Mouse (Mus musculus) brain, adult 10 weeks (tissue): ENCODE measurements around the gene Tnfrsf13c. TPM values are rescaled to one million over a fixed set of nuclear protein-coding genes. Genes with fewer than 3 reads are reported as not detected.

ENCODE experiments used
- polyA plus RNA-seq: library from polyadenylated mRNA; stranded (reverse); fragments of 350-450 nt; fragmentation: Illumina TruSeq; extraction: RNeasy Lipid Tissue Mini Kit (QIAGEN cat#74804); gene quantifications from one replicate; pipeline ENCODE4 v1.2.3, GENCODE M21; 2015; ENCODE audit warnings: low read depth, low replicate concordance

The Tnfrsf13c gene
- polyA plus RNA-seq, result 0.34 TPM

DNA sequence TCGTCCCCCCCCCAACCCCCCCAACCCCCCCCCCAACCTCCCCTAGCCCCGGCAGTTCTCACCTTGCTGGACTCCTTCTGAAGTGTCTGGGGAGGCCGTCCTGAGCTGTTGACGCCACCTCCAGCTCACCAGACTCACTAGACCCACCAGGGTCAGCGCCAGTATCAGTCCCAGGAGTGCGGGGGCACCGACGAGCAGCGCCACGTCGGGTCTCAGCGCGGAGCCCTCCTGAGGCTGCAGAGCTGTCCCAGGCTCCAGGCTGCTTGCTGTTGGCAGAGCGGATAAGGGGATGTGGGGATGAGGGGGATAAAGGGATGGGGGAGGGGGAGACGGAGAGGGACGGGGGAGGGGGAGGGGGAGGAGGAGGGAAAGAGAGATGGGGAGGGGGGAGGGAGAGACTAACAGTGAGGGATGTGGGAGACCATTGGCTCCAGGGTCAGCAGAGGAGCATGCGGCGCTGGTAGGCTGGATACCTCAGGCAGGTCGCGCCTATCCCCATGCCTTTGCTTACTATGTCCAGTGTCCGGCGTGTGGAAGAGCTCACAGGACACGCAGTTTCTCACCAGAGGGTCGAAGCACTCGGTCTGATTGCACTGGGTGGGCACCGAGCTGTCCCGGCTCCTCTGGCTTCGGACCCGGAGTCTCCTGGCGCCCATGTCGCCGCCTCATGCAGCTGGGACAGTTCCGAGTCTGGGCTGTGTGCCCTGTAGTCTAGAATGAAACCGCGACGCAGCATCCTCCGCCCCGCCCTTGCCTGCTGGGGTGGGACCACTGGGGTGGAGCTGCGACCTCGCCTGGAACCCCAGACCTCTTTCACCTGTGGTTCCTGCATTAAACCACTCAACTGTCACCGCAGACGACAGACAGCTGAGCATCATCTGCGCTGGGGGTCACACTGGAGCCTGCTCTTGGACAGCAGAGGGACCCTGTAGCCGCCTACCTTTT, at the start of gene Tnfrsf13c:
Tnfrsf13c (minus strand) TSS at position 713 of the 945 bp plus-strand sequence.

DNA sequence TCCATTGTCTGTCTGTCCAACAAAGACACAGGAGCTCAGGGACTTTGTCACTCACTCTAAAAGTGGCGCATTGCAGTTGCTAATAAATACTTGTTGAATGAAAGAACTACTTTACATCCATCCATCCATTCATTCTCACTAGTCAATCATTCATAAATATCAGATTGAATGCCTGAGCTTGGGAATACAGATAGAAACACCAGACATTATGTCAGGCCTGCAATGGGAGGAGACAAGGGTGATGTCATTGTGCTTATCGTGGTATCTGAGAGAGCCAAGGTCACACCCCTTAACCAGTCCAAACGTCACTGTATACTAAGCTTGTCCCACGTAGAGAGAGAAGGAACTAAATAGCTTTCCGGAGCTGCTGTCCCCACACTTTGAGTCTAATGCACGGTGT, 27.9 kb upstream of the Tnfrsf13c start, which contains the start of gene 1500009C09Rik:
1500009C09Rik (plus strand) TSS at position 301 of the 400 bp plus-strand sequence.

DNA sequence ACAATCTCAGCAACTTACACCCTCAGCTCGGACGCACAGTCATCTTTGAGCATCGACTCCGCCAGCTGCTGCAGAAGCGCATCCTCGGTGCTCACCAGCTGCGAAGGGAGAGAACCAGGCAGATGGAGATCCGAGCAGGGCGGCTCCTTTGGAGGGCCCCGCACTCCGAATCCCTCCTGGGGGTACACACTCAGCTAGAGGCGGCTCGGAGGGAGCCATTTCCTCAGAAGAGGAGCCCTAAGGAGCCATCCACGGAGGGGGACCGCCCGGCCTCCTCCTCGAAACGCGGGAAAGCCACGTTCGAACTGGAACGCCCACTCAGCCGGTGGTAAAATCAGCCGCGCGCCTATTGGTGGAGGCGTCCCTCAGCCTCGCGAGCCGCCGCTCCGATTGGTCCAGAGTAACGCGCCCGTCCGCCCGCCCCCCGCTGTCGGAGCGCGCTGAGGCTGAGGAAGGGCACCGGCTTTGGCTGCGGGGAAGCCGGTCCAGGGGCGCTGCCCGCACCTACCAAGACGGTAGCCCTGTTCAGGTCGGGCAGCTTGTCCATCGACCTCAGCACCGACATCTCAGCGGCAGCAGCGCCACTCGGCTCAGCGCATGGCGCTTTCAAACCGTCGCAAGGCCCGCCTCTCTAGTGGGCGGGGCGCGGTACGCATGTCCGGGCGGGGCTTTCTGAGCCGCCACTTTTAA, 20.1 kb upstream of the Tnfrsf13c start, which contains the start of gene Cenpm:
Cenpm (minus strand) TSS at position 634 of the 690 bp plus-strand sequence.

DNA sequence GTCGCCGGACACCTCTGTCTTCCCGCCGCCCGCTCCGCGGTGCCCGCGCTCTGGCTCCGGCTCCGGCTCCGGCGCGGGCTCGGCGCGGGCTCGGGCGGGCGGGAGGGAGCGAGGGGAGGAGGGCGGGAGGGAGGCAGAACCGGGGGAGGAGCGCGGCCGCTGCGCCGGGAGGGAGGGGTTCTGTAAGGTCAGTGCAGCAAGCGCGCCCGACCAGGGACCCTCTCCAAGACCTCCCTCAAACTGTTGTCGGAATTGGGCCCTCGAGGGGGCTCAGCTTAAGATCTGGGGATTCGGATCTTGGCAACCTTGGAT, 11.5 kb downstream of the Tnfrsf13c start, which contains the start of gene Shisa8:
Shisa8 (minus strand) TSS at position 64 of the 312 bp plus-strand sequence.

Other genes starting within 250 kb of the Tnfrsf13c start
- gene 1700029P11Rik, start 243.8 kb downstream of the Tnfrsf13c start, polyA plus RNA-seq, result not detected
- 28.4 TPM for gene Xrcc6, start 236.5 kb downstream of the Tnfrsf13c start, polyA plus RNA-seq
- 118 TPM for gene Desi1, start 190.5 kb downstream of the Tnfrsf13c start, polyA plus RNA-seq
- gene Snu13, start 176.8 kb downstream of the Tnfrsf13c start, polyA plus RNA-seq, result 244 TPM
- gene 4930407I10Rik, start 165.2 kb downstream of the Tnfrsf13c start, polyA plus RNA-seq, result not detected
- 2.7 TPM for gene Mei1, start 154.4 kb downstream of the Tnfrsf13c start, polyA plus RNA-seq
- gene Ccdc134, start 96.4 kb downstream of the Tnfrsf13c start, polyA plus RNA-seq, result 12.6 TPM
- gene Srebf2, start 77.2 kb downstream of the Tnfrsf13c start, polyA plus RNA-seq, result 117 TPM
- 1.4 TPM for gene Shisa8, start 11.6 kb downstream of the Tnfrsf13c start, polyA plus RNA-seq
- 3.3 TPM for gene Cenpm, start 20.4 kb upstream of the Tnfrsf13c start, polyA plus RNA-seq
- gene 1500009C09Rik, start 28.0 kb upstream of the Tnfrsf13c start, polyA plus RNA-seq, result 125 TPM
- gene Sept3, start 50.5 kb upstream of the Tnfrsf13c start, polyA plus RNA-seq, result 440 TPM
- gene Wbp2nl, start 74.6 kb upstream of the Tnfrsf13c start, polyA plus RNA-seq, result not detected
- 30.5 TPM for gene Naga, start 114.6 kb upstream of the Tnfrsf13c start, polyA plus RNA-seq
- 0.82 TPM for gene Pheta2, start 114.6 kb upstream of the Tnfrsf13c start, polyA plus RNA-seq
- gene Smdt1, start 114.6 kb upstream of the Tnfrsf13c start, polyA plus RNA-seq, result 261 TPM
- 395 TPM for gene Ndufa6, start 130.0 kb upstream of the Tnfrsf13c start, polyA plus RNA-seq
- 23.5 TPM for gene Cyp2d22, start 155.9 kb upstream of the Tnfrsf13c start, polyA plus RNA-seq
- not detected for gene Cyp2d11, start 169.7 kb upstream of the Tnfrsf13c start, polyA plus RNA-seq
- gene Cyp2d10, start 182.8 kb upstream of the Tnfrsf13c start, polyA plus RNA-seq, result not detected
- not detected for gene Cyp2d9, start 209.1 kb upstream of the Tnfrsf13c start, polyA plus RNA-seq